ENCODE assay signal across 8 mouse cellular contexts in genomic region chr4:41165693-41166475, GRCm38 (mm10). TPM values are rescaled to one million over a fixed set of nuclear protein-coding genes. Genes with fewer than 3 reads are reported as not detected.
DNase-seq lines count a peak whose midpoint lies in the region.

No protein-coding gene starts in this region.

- peak; percentile 80 for DNase-seq in R1 (ENCODE audit: low read depth, low spot score)
- DNase-seq in cerebellum, postnatal 10 days = peak; percentile 96 to 97
- DNase-seq in frontal cortex, postnatal 10 days (ENCODE audit: low spot score in 2 of 2) = peak; percentile 52 to 76
- peak; percentile 61 for DNase-seq in hindlimb bud, embryonic 11.5 days (ENCODE audit: extremely low spot score, low read depth, low spot score)
- DNase-seq in left cerebral cortex, adult 18-20 months (ENCODE audit: low spot score in 2 of 2) = peak; percentile 79 to 85
- DNase-seq in lung, postnatal 36 days = peak; percentile 90
- DNase-seq in right cerebral cortex, postnatal 10 days (ENCODE audit: low spot score in 2 of 2) = peak; percentile 85 to 90
- peak; percentile 53 to 64 for DNase-seq in urinary bladder, postnatal 36 days (ENCODE audit: low spot score in 2 of 2)

RNA-seq across cellular contexts. Expression of gene Ube2r2, which starts 30.3 kb away (rescaled TPM):
- 10 to 100 TPM; 85.2 to 88.4 TPM for total RNA-seq in left cerebral cortex, adult 18-20 months (2021)

RNA-seq across cellular contexts. Expression of gene Nol6, which starts 41.6 kb away (rescaled TPM):
- total RNA-seq in left cerebral cortex, adult 18-20 months (2021) = 10 to 100 TPM; 94.2 to 94.3 TPM

Comparison
In these comparisons a context has a peak if more than half of its experiments do, and no peak if none do; other contexts are left out.
1. Peak in every context shown above with its lines: DNase-seq.